Mouse (Mus musculus) ES-Bruce4 (cell line): ENCODE measurements around the gene Cacnb2. TPM values are rescaled to one million over a fixed set of nuclear protein-coding genes. Genes with fewer than 3 reads are reported as not detected.

Experiments
- H3K27ac ChIP-seq: 2 replicates; pipeline ENCODE4 v1.5.1; 2012; ENCODE audit warnings: low read length, inconsistent platforms; ENCODE audit not compliant: insufficient read depth
- H3K27me3 ChIP-seq: 2 replicates; pipeline ENCODE4 v1.6.1; 2012; ENCODE audit warnings: mild to moderate bottlenecking, low read length, inconsistent platforms; ENCODE audit not compliant: control insufficient read depth, poor library complexity, insufficient read depth, severe bottlenecking
- H3K36me3 ChIP-seq: 2 replicates; pipeline ENCODE4 v1.6.1; 2012; ENCODE audit warnings: inconsistent platforms, mild to moderate bottlenecking, low read length, moderate library complexity; ENCODE audit not compliant: control insufficient read depth, poor library complexity, insufficient read depth, severe bottlenecking
- H3K4me1 ChIP-seq: one replicate; pipeline ENCODE4 v1.8.1; 2011; ENCODE audit warnings: low read length; ENCODE audit not compliant: control insufficient read depth, insufficient read depth
- H3K4me3 ChIP-seq: 2 replicates; pipeline ENCODE4 v1.5.1; 2011; ENCODE audit warnings: low read depth, mild to moderate bottlenecking, low read length
- H3K9ac ChIP-seq: 2 replicates; pipeline ENCODE4 v1.6.1; 2012; ENCODE audit warnings: low read depth, mild to moderate bottlenecking, inconsistent platforms; ENCODE audit not compliant: poor library complexity, severe bottlenecking
- H3K9me3 ChIP-seq: replicated peaks from 2 replicates; pipeline ENCODE4 v1.6.1; 2012; ENCODE audit warnings: mild to moderate bottlenecking, low read length, inconsistent platforms; ENCODE audit not compliant: control insufficient read depth, poor library complexity, insufficient read depth, severe bottlenecking
- CTCF ChIP-seq: IDR thresholded peaks from one replicate; pipeline ENCODE4 v1.8.1; 2011; ENCODE audit warnings: low read depth, low read length
- EP300 ChIP-seq: IDR thresholded peaks from 2 replicates; pipeline ENCODE4 v1.6.1; 2011; ENCODE audit warnings: low read depth, low read length; ENCODE audit not compliant: insufficient read depth
- POLR2A ChIP-seq: IDR thresholded peaks from one replicate; pipeline ENCODE4 v1.8.1; 2011; ENCODE audit warnings: low read length; ENCODE audit not compliant: insufficient read depth
- polyA plus RNA-seq: library from polyadenylated mRNA; stranded (reverse); fragments of >200 nt; gene quantifications from 2 replicates; pipeline ENCODE4 v1.2.4, GENCODE M21; 2011; ENCODE audit warnings: low read depth; ENCODE audit not compliant: missing spikeins, insufficient read depth, insufficient read length

Cacnb2 gene
- polyA plus RNA-seq, 1 experiment, result 2.2 TPM

DNA sequence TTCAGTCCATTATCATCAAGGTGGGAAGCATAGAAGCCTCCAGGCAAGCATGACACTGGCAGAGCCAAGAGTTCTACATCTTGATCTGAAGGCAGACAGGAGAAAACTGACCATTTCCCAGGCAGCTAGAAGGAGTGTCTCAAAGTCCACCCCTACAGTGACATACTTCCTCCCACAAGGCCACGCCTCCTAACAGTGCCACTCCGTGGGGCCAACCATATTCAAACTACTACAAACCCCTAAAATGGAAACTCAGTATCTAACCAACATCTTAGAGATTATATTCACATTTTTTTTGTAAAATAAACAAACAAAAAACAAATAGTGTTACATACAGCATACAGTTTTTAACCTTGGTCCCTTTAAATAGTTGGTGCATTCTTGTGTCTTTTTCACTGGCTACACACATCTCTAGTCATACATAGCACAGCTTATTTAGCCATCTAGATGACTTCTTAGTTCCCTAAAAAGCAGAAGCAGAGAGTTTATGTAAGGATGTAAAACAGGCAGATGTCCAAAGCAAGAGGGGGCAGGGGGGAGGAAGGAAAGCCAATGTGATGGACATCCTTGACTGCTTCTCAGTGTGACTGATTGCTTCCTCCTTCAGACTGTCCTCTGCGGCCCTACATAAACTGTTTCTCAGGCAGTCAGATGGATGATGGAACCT, 340.9 kb downstream of the Cacnb2 start:
- Histone ChIP-seq H3K36me3 (no peaks in the 10 kb centered on the region), H3K9ac (no peak overlapping the region)
- TF ChIP-seq CTCF, result no peak

DNA sequence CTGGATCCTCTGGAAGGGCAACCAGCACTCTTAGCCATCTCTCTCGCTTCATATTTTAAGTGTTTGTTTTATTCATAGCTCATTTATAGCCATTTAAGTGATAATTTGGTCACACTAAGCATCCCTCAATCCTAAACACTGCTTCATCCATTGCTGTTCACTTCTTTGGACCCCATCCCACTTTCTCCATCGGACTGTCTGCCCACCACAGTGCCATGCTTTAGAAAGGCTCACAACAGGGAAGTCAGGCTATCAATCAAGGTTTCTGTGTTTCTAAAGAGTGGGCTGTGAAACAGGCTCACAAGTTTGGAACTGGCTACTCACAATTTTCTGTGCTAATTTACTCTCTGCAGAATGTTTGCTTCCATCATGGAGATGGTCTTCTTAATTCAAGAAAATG, 350.2 kb downstream of the Cacnb2 start:
- H3K27ac ChIP-seq, result no peak overlapping the region
- H3K4me1 ChIP-seq, result no peaks in the 10 kb centered on the region
- no peak overlapping the region for H3K9ac ChIP-seq
- no peak for TF ChIP-seq POLR2A
- no peak for TF ChIP-seq CTCF
- TF ChIP-seq EP300, result no peak
- H3K4me3 ChIP-seq, result no peak overlapping the region
- H3K36me3 ChIP-seq, result no peaks in the 10 kb centered on the region
- no peaks in the 10 kb centered on the region for H3K9me3 ChIP-seq
- H3K27me3 ChIP-seq, result no peaks in the 10 kb centered on the region

More for the DNA sequence above, 340.9 kb downstream of the Cacnb2 start:
- Histone ChIP-seq H3K4me3 (no peak overlapping the region), H3K9me3 (no peaks in the 10 kb centered on the region), H3K27me3 (no peaks in the 10 kb centered on the region), H3K4me1 (no peaks in the 10 kb centered on the region), H3K27ac (no peak overlapping the region)

GRCm38 (mm10) chr2:14960963-14961488, 358.1 kb downstream of the Cacnb2 start:
- Histone ChIP-seq H3K9me3 (no peaks in the 10 kb centered on the region), H3K27me3 (no peaks in the 10 kb centered on the region), H3K4me1 (no peaks in the 10 kb centered on the region), H3K9ac (no peak overlapping the region), H3K4me3 (no peak overlapping the region), H3K36me3 (no peaks in the 10 kb centered on the region), H3K27ac (no peak overlapping the region)
- TF ChIP-seq CTCF, result no peak
- no peak for TF ChIP-seq EP300
- no peak for TF ChIP-seq POLR2A

DNA sequence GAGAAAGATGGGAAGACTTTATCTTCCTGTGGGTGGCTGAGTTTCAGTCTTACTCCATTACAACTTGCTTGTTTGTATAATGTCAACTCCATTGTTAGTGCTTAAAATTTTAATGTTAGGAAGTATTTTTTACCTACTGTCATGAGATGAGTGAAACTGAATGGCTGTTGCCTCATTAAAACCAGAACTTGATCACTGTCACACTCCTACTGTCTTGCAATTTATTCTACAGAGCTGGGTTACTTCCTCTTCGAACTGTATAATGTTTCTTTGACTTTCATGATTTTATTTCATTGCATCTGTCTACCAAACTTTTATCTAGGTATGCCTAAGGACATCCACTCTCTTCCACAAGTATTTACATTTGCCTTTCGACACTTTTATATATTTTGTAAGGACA, 358.6 kb downstream of the Cacnb2 start:
- no peaks in the 10 kb centered on the region for H3K36me3 ChIP-seq
- H3K27me3 ChIP-seq, result no peaks in the 10 kb centered on the region
- no peak overlapping the region for H3K27ac ChIP-seq
- H3K4me3 ChIP-seq, result no peak overlapping the region
- TF ChIP-seq EP300, result no peak
- TF ChIP-seq POLR2A, result no peak
- no peak for TF ChIP-seq CTCF
- H3K9ac ChIP-seq, result no peak overlapping the region
- H3K9me3 ChIP-seq, result no peaks in the 10 kb centered on the region
- H3K4me1 ChIP-seq, result no peaks in the 10 kb centered on the region

DNA sequence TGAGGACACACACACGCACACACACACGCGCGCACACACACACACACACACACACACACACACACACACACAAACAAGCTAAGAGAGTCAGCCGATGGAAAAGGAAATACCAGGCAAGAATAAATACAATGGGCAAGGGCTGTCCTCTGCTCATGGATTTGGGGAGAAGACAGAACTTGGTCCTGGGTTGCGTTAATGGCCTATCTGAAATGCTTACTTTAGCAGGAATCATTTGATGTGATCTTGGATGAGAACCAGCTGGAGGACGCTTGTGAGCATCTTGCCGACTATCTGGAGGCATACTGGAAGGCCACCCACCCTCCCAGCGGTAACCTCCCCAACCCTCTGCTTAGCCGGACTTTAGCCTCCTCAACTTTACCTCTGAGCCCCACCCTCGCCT, 381.1 kb downstream of the Cacnb2 start:
- TF ChIP-seq POLR2A (no peak), CTCF (no peak), EP300 (no peak)
- Histone ChIP-seq H3K36me3 (no peaks in the 10 kb centered on the region), H3K4me1 (no peaks in the 10 kb centered on the region)

GRCm38 (mm10) chr2:14988451-14988850, 385.6 kb downstream of the Cacnb2 start:
- no peak for TF ChIP-seq EP300
- Histone ChIP-seq H3K27me3 (no peaks in the 10 kb centered on the region), H3K9me3 (no peaks in the 10 kb centered on the region), H3K4me1 (no peaks in the 10 kb centered on the region), H3K36me3 (no peaks in the 10 kb centered on the region), H3K4me3 (no peak overlapping the region), H3K9ac (no peak overlapping the region), H3K27ac (no peak overlapping the region)

More for the DNA sequence above, 381.1 kb downstream of the Cacnb2 start:
- Histone ChIP-seq H3K27ac (no peak overlapping the region), H3K9ac (no peak overlapping the region), H3K9me3 (no peaks in the 10 kb centered on the region), H3K4me3 (no peak overlapping the region), H3K27me3 (no peaks in the 10 kb centered on the region)
